Mouse (Mus musculus) retina, embryonic 14.5 days (tissue): Measurements from ENCODE around the gene Gm17093.
"Not testable (repeated sequence)": the region's sequence is repeated elsewhere in the genome, so short reads cannot be mapped to it uniquely, and the experiment has no call there.

Source experiments
- DNase-seq: peaks from one replicate; pipeline ENCODE4 v3.0.0-alpha.2; 2015; ENCODE audit warnings: low spot score

The Gm17093 gene

DNA sequence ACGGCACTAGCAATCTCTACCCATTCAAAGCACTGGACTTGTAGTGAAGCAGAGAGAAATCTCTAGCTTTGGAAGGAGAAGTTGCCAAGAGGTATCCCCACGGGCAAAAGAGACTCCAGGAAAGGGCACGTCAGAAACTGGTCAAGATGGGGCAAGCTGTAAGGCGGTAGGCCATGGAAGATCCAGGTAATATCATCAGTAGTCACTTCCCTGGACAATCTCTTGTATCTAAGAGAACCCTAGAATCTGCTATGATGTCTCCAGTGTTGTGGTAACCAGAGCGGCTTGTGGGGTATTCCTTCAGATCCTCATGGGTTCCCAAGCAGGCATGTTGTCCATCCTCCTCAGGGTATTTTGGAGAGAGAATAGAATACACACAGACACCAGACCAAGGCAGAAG is at the start of gene Gm17093:
Gene Gm17093, plus strand, starts transcription at position 301 of the 400 bp plus-strand sequence.
- not testable (repeated sequence) for DNase-seq

DNA sequence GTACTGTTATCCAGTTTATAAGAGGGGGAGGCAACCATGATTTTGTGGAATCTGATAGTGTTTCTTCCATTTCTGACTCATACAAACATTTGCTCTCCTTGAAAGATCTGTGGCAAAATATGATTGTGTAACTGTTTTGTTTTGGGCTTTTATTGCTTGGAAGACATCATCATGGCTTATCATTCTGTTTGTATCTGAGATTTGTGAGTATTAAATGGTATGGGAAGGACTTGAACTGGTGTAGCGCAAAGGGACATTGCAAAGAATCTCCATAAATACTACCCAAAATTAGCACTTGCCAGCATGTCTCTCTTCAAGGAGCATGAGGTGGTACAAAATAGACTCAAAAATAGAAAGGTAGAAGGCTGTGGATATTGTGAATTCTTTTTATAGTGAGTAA is 25.9 kb upstream of the Gm17093 start, which contains the start of gene BC061237:
Gene BC061237, plus strand, starts transcription at position 301 of the 400 bp plus-strand sequence.
- DNase-seq, result not testable (repeated sequence)

DNA sequence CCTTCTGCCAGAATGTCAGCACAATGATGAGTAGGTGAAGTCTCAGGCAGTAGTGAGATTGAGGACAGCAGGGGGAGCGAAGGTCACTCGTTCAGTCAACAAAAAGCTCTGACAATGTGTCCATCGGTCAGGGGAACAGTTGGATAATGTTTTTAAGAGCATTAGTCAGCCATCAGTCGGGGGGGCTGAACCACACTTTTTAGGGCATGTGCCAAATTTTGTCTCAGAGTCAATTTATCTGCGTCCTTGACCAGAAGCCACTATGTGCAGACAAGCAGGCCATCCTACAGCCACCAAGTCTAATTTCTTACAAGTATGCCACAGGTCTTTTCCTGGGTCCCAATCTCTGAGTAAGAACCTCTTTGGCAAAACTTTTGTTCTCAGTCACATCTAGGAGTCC is 29.9 kb downstream of the Gm17093 start:
- DNase-seq, result not testable (repeated sequence)
